Mouse (Mus musculus): ENCODE measurements around the gene Hand2. TPM values are rescaled to one million over a fixed set of nuclear protein-coding genes. Genes with fewer than 3 reads are reported as not detected.

Gene Hand2
- total RNA-seq, 2 experiments from 2014 or later: 33.9 to 39.7 TPM

- no peak for DNase-seq (ENCODE audit: low spot score in 2 of 2)
Observed at GRCm38 (mm10) chr8:57322961-57323941, 2.5 kb downstream of the Hand2 start.

GRCm38 (mm10) chr8:57324091-57324490 lies 3.3 kb downstream of the Hand2 start:
- DNase-seq (ENCODE audit: low spot score in 2 of 2): no peak

- DNase-seq (ENCODE audit: low spot score in 2 of 2): no peak
Observed at GRCm38 (mm10) chr8:57324671-57325070, 3.9 kb downstream of the Hand2 start.

GRCm38 (mm10) chr8:57325111-57325891 lies 4.5 kb downstream of the Hand2 start:
- no peak for DNase-seq (ENCODE audit: low spot score in 2 of 2)

- no peak for DNase-seq (ENCODE audit: low spot score in 2 of 2)
Observed at GRCm38 (mm10) chr8:57326091-57327065, 5.6 kb downstream of the Hand2 start.

GRCm38 (mm10) chr8:57327281-57328160 lies 6.7 kb downstream of the Hand2 start:
- DNase-seq (ENCODE audit: low spot score in 2 of 2): no peak

- no peak for DNase-seq (ENCODE audit: low spot score in 2 of 2)
Observed at GRCm38 (mm10) chr8:57328161-57328920, 7.6 kb downstream of the Hand2 start.

- DNase-seq (ENCODE audit: low spot score in 2 of 2): no peak
Observed at GRCm38 (mm10) chr8:57328931-57329341, 8.2 kb downstream of the Hand2 start.

- no peak for DNase-seq (ENCODE audit: low spot score in 2 of 2)
Observed at GRCm38 (mm10) chr8:57330106-57330505, 9.3 kb downstream of the Hand2 start.

GRCm38 (mm10) chr8:57331727-57332630 lies 11.2 kb downstream of the Hand2 start:
- no peak for DNase-seq (ENCODE audit: low spot score in 2 of 2)

- no peak for DNase-seq (ENCODE audit: low spot score in 2 of 2)
Observed at GRCm38 (mm10) chr8:57332676-57333482, 12.1 kb downstream of the Hand2 start.

GRCm38 (mm10) chr8:57333483-57333770 lies 12.6 kb downstream of the Hand2 start:
- DNase-seq (ENCODE audit: low spot score in 2 of 2): no peak

GRCm38 (mm10) chr8:57333795-57334551 lies 13.2 kb downstream of the Hand2 start:
- DNase-seq (ENCODE audit: low spot score in 2 of 2): no peak

- no peak for DNase-seq (ENCODE audit: low spot score in 2 of 2)
Observed at GRCm38 (mm10) chr8:57334714-57335113, 13.9 kb downstream of the Hand2 start.

- DNase-seq (ENCODE audit: low spot score in 2 of 2): no peak
Observed at GRCm38 (mm10) chr8:57337271-57338030, 16.7 kb downstream of the Hand2 start.
